Mouse (Mus musculus) adrenal gland, adult 8-10 months (tissue): Measurements from ENCODE around the gene Cenpj. TPM values are rescaled to one million over a fixed set of nuclear protein-coding genes. Genes with fewer than 3 reads are reported as not detected.

Source experiments
- DNase-seq: peaks from one replicate; pipeline ENCODE4 v3.0.0; 2022
- total RNA-seq, 4 experiments: library from RNA; stranded (reverse); gene quantifications; 2 replicates each; pipeline ENCODE4 v1.2.4; 2022

The Cenpj gene
- total RNA-seq, result 10 to 100 TPM in 3 of 4 experiments, 1 to 10 TPM in 1; 8.0 to 14.9 (median 11.5) TPM

DNA sequence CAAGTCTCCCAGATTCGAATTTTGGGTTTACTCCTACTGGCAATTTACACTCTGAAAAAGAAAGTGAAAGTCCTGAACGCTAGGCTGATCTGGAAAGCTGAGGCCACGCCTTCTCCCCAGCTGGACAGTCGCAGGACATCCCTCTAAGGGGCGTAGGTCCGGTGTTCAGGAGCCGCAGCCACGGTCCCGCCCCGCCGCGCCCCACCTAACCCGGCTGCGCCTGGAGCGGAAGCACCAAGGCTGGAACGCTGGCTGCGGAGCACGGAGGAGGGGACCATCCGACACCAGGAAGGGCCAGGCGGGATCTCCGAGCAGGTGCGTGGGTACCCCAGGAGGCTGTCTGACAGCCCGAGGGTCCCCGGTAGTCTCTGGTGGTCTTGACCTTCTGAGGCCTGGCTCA lies at the start of gene Cenpj, which contains the start of gene Parp4:
TSS of gene Cenpj (minus strand) at position 10 of the 400 bp plus-strand sequence.
TSS of gene Parp4 (plus strand) at position 204 of the 400 bp plus-strand sequence.
- DNase-seq, result peak; percentile 93

DNA sequence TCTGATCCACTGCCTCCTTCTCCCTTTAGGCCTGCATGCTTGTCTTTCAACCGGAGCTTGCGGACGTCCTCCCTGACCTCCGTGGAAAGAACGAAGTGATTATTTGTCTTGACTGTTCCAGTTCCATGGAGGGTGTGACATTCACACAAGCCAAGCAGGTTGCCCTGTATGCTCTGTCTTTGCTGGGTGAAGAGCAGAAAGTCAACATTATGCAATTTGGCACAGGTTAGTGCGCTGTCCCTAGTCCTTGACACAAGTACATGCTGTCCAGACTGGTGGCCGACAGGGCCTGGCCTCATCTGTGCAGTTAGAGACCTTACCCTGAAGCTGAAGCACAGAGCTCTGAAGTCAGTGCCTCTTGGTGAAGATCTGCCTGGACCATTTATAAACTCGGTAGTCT lies 45.2 kb upstream of the Cenpj start:
- peak; percentile 9 for DNase-seq

DNA sequence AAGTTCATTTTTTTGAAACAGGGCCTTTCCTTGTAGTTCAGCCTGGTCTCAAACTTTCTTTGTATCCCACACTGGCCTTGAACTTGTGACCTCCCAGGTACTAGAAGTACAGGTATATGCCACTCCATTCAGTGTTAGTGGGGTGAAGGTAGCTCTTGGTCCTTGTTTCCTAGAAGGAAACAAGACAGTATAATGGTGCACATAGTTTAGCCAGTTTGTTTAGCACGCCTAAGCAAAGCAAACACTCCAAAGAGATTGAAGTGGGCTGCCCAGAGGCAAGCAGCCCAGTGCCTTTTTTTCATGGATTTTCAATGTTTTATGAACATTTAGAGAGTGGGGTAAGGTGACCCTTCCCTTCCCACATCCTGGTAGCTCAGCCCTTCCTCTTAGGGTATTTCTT lies 42.2 kb upstream of the Cenpj start:
- no peak for DNase-seq

- no peak for DNase-seq
Measured at GRCm38 (mm10) chr14:56613212-56613611, 38.0 kb upstream of the Cenpj start.

GRCm38 (mm10) chr14:56605136-56605535 lies 29.9 kb upstream of the Cenpj start:
- DNase-seq, result no peak

GRCm38 (mm10) chr14:56604438-56604837 lies 29.2 kb upstream of the Cenpj start:
- DNase-seq, result no peak

DNA sequence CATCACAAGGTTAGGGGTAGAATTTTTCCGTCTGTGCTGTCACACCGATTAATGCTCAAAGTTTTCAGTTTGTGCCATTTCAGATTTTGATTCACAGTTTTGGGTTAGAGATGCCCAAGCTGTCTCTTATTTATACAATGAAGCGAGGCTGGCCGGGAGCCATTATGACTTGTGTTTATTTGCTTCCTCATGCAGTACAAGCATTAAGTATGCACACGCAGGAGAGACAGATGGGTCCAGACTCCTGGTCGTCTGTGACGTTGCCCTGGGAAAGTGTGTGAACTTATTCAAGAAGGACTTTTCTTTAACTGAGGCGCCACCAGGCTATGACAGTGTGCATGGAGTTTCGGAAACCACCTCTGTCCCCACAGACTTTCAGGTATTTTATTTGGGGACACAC lies 26.8 kb upstream of the Cenpj start:
- DNase-seq, result no peak

GRCm38 (mm10) chr14:56598759-56599158 lies 23.5 kb upstream of the Cenpj start:
- no peak for DNase-seq

- no peak for DNase-seq
Measured at GRCm38 (mm10) chr14:56594811-56595210, 19.6 kb upstream of the Cenpj start.

DNA sequence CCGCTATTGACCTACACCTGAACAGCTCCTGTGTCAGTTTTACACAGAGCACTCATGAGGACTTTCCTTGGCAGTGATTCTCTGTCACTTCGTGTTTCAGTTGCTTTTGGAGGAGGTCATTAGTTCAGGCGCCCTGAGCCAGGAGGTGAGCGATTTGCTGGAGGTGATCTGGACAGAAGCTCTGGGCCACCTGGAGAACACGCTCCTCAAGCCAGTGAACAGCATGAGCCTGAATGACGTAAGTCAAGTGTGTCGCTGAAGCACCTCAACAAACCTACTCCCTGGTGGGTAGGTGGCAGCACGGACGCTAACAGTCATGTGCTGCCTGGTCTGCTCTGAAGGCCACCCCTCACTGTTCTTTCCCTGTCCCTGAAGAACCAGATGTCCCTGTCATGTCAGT lies 17.0 kb upstream of the Cenpj start:
- no peak for DNase-seq

DNA sequence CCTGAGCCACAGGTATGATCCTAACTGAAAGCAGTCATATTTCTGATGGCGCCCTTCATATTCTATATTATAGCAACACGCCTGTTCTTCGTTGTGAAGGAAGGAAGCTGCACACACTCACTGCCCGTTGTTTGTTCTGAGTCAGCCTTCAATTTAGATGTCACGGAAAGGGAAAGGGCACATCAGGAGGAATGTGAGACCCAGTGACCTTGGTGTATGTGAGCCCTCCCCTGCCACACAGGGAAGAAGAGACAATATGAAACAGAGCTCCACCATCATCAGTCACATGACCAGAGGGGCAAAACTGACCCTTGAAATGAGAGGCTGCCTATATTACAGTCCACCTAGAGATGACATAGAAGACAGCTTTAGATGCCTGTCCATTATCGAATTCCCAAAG lies 7.1 kb upstream of the Cenpj start:
- DNase-seq, result no peak

DNA sequence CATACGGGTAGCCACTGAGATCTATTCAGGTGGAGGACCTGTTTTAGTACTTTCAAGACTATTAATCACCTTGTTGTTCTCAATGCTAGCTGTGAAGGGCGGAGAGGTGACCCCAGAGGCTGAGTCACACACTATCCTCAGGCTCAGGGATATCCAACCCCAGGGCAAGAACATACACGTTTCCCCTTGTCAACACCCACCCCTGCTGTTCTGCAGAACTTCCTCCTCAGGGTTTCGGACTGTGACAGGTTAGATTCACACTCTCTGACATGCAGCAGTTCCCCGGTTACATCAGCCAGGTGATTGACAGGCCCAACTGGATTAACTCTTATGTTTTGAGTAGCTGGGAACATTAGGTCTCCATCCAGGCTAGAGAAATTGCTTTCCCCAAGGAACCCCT lies 5.9 kb upstream of the Cenpj start:
- DNase-seq, result no peak

DNA sequence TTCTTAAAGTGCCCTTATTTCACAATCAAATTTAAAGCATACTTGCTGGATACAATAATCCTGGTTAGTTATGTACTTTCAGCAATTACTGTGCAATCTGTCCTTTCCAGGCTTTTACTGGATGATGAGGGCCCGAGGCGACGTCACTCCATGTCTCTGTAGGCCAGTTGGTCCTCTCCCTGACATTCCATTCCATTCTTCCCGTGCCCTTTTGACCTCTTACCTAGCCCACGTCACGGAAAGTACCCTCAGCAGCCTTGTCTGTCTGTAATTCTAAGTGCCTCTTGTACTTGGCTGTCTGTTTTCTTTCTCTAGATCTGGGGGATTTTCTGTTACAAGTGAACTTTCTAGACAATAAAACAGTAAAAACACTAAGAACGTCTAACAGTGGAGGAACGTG lies 3.8 kb upstream of the Cenpj start:
- no peak for DNase-seq

GRCm38 (mm10) chr14:56575969-56576901 lies 1.0 kb upstream of the Cenpj start:
- DNase-seq, result no peak

DNA sequence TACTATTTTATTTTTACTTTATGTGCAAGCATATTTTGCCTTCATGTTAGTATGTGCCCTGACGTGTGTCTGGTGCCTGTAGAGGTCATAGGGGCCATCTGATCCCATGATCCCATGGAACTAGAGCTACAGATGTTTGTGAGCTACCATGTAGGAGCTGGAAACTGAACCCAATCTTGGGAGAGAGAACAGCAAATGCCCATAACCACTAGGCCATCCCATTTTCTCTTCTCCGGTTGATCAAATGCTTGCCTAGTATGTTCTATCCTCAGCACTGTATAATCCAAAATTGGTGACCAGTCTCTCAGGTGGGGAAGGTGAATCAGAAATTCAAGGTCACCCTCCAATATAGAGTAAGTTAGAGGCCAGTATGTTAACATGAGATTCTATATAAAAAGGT lies 2.7 kb downstream of the Cenpj start:
- DNase-seq, result no peak

DNA sequence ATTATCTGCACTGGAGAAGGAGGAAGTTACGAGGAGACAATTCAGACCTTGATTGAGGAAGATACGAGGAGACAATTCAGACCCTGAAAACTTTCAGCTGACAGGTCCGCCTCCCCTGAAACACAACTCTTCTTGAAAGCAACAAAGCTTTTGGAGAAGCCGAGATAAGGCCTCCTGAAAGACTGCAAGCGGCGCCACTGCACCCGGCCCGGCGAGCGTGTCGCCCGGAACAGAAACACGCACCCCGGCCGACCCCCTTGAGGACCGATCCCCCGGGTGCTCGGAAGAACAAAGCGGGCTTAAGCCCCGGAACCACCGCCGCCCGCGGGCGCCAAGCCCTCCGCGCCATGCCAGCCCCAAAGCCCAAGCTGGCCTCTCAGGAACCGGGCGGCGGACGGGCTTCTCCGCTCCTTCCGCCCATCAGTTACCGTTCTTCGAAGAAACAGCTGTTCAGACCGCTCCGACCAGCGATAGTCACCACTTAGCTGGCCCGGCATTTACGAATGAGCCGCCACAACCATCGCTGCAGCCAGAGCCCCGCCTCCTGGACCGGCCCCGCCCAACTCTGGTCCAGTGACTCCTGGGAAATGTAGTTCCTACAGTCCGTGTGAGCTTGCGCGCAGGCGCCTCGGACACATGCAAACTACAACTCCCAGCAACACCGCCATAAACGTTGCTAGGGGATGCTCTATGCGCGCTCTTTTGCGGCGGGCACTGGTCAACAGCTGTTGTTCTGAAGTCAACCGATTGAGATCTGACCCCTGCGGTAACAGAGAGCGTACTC lies 3.7 kb downstream of the Cenpj start:
- peak; percentile 96 for DNase-seq

DNA sequence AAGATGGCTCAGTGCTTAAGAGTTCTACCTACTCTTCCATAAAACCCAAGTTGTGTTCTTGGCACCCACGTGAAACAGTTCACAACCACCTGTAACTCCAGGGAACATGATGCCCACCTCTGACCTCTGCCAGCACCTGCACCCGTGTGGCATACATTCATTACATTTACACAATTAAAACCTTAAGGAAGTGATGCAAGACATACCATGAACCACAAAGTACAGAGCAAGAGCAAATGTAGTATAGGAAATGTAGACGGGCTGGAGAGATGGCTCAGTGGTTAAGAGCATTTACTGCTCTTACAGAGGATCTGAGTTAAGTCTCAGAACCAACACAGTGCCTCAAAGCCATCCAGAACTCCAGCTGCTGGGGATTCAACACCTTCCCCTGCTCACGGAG lies 6.2 kb downstream of the Cenpj start:
- no peak for DNase-seq

DNA sequence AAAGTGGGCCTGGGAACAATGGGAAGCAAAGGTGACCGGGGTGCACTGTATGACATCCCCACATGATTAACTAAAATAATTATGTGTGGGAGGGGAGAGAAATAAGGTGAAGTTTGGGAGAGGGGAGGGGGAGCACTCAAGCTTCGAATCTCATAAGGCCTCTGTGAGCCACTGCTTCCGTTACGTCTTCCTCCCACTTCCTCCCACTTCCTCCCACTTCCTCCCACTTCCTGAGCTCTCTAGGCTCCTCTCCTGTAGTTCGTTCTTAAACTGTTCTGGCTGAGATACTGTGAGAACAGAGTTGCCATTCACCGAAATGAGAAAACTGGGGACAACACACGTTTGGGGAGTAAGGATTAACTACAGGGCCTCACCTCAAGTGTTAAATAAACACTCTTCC lies 7.7 kb downstream of the Cenpj start:
- no peak for DNase-seq

- DNase-seq, result no peak
Measured at GRCm38 (mm10) chr14:56559134-56559533, 16.1 kb downstream of the Cenpj start.

DNA sequence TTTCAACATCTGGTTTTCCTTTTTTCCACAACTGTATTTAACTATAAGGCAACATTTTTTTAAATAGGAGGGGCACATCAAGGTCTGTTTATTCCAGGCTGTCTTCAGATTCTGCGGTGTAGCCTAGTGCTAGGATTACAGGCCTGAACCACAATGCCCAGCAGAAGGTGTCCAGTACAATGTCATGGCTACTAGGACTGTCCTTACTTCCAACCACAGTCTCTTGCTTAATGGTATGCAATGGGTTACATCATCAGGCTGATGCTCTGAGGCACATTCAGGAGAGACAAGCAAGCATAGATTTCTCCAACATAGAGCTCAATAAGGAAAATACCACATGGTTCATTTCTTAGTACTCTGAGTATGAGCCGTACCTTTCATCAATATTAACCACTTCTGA lies 20.5 kb downstream of the Cenpj start:
- no peak for DNase-seq

DNA sequence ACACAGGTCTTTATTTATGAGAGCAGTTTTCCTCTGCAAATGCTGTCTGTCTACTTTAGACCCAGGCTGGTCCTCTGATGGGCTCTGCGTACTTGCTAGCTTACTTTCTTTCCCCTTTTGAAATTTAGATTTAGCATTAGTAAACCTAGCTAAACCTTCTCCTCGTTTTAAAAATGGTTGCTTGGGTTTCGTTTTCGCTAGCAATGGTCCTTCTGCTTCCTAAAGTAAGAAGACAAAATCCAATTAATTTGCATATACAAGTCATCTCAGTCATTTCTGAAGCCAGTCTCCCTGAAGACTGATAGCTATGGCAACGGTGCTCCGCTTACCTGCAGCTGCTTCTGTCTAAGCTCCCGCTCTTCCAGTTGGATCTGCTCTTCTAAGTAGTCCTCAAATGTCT lies 21.9 kb downstream of the Cenpj start:
- no peak for DNase-seq

DNA sequence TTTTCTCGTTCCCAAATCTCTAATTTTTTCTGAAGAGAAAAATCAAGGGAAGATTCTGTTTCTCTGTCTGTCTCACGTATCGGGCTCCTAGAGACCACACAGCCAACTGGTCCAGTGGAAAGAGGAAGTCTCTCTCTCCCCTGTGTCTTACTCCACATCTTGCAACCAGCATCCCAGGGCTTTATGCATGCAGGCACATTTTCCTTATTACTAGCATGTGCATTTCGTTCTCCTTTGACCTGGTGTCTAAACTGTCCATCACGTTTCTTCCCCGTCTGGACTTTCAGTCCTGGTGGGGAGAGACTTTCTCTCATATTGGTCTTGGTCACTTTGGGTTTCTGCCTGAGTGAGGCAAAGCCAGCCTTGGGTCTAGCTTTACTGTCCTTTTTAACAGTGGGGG lies 22.3 kb downstream of the Cenpj start:
- DNase-seq, result no peak

DNA sequence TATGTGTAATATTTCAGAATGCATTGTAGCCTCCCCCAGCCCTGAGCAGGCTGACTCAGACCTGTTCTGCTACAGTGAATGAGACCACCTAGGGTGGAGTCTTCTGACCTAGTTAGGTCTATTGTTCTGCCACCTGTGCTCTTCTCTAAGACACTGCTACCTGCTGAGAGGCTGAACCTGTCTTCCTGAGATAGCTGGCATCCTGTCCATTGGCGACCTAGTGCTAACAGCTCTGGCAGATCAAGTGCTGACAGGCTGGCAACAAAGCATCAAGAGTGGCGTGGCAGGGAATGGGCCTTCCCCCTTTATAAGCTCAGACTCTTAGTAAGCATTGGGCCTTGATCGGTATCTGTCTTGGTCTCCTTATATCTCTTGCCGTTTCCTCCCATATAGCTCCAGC lies 24.3 kb downstream of the Cenpj start:
- no peak for DNase-seq

- no peak for DNase-seq
Measured at GRCm38 (mm10) chr14:56545491-56545890, 29.7 kb downstream of the Cenpj start.
